Mouse (Mus musculus) embryonic facial prominence, embryonic 14.5 days (tissue): ENCODE data around the gene Sulf2. TPM values are rescaled to one million over a fixed set of nuclear protein-coding genes. Genes with fewer than 3 reads are reported as not detected.

Source experiments
- ATAC-seq: fragments of 200-750 bp; cut with Nextera tagmentation; 2 replicates; pipeline ENCODE4 v1.8.0; 2017; ENCODE audit warnings: low read depth, moderate number of reproducible peaks, moderate TSS enrichment
- DNase-seq: peaks from one replicate; pipeline ENCODE4 v3.0.0-alpha.2; 2015; ENCODE audit warnings: low spot score
- H3K27ac ChIP-seq: fragments of 300-500 bp; sonication (generic); replicated peaks from 2 replicates; pipeline ENCODE4 v1.5.1; 2014; ENCODE audit warnings: low read depth, mild to moderate bottlenecking, low read length, moderate library complexity
- H3K27me3 ChIP-seq: fragments of 300-500 bp; sonication (generic); replicated peaks from 2 replicates; pipeline ENCODE4 v1.6.1; 2014; ENCODE audit warnings: low read length; ENCODE audit not compliant: control insufficient read depth, insufficient read depth
- H3K36me3 ChIP-seq: fragments of 300-500 bp; sonication (generic); 2 replicates; pipeline ENCODE4 v1.6.1; 2014; ENCODE audit warnings: low read length, mixed read lengths; ENCODE audit not compliant: control insufficient read depth, insufficient read depth
- H3K4me1 ChIP-seq: fragments of 300-500 bp; sonication (generic); 2 replicates; pipeline ENCODE4 v1.6.1; 2014; ENCODE audit warnings: antibody characterized with exemption, low read length; ENCODE audit not compliant: control insufficient read depth, insufficient read depth
- H3K4me2 ChIP-seq: fragments of 300-500 bp; sonication (generic); 2 replicates; pipeline ENCODE4 v1.6.1; 2014; ENCODE audit warnings: low read depth, mild to moderate bottlenecking, low read length, moderate library complexity, mixed read lengths
- H3K4me3 ChIP-seq: fragments of 300-500 bp; sonication (generic); 2 replicates; pipeline ENCODE4 v1.5.1; 2014; ENCODE audit warnings: low read depth, mild to moderate bottlenecking, low read length
- H3K9ac ChIP-seq: fragments of 300-500 bp; sonication (generic); 2 replicates; pipeline ENCODE4 v1.6.1; 2014; ENCODE audit warnings: low read depth, mild to moderate bottlenecking, low read length, moderate library complexity, mixed read lengths
- H3K9me3 ChIP-seq: fragments of 300-500 bp; sonication (generic); 2 replicates; pipeline ENCODE4 v1.6.1; 2016; ENCODE audit warnings: low read length; ENCODE audit not compliant: control insufficient read depth
- WGBS: fragments of 180-500 bp; shearing (Covaris S2); extraction: QIAGEN DNeasy Blood & Tissue Kit; methylation state at CpG from one replicate; pipeline ENCODE4 v1.1.7; 2014; 5-methylcytosine and 5-hydroxymethylcytosine counted together
- polyA plus RNA-seq: library from polyadenylated mRNA; unstranded; fragments of >200 nt; fragmentation: Nextera tagmentation; extraction: Ambion mirVana; gene quantifications from 2 replicates; pipeline ENCODE4 v1.2.1, GENCODE M21; 2014

Sulf2 gene
- polyA plus RNA-seq, 1 experiment from 2014 or later: 139 TPM

GRCm38 (mm10) chr2:166034967-166035490 lies 120.4 kb downstream of the Sulf2 start:
- WGBS: 53% methylated on average over 3 of the region's 3 CpGs
- no peak overlapping the region for H3K27ac ChIP-seq
- no peak overlapping the region for H3K4me3 ChIP-seq
- ATAC-seq: no peak
- no peaks in the 10 kb centered on the region for H3K9me3 ChIP-seq
- H3K36me3 ChIP-seq: peaks cover 10% of the 10 kb centered on the region; the same call in 1 of the 2 replicates
- no peak overlapping the region for H3K4me2 ChIP-seq
- peaks cover 21% of the 10 kb centered on the region for H3K4me1 ChIP-seq
- no peak overlapping the region for H3K9ac ChIP-seq
- H3K27me3 ChIP-seq: no peaks in the 10 kb centered on the region
- DNase-seq: no peak

DNA sequence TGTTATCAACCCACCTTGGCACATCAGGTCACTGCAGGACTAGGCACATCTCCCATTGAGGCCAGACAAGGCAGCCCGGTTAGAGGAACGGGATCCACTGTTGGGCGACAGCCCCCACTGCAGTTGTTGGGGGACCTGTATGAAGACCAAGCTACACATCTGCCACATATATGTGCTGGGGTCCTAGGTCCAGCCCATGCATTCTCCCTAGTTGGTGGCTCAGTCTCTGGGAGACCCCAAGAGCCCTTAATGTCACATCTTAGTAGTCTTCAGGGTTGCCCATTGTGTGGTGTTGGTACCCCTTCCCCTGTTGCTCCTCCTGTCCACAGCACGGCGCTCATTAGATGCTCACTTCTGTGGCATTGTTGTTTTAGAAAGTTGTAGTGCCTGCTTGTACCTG lies 122.8 kb downstream of the Sulf2 start:
- ATAC-seq (no peak), DNase-seq (no peak)
- H3K4me2 ChIP-seq: no peak overlapping the region
- peaks cover 29% of the 10 kb centered on the region for H3K4me1 ChIP-seq
- no peak overlapping the region for H3K4me3 ChIP-seq
- peaks cover 10% of the 10 kb centered on the region; the same call in 1 of the 2 replicates for H3K36me3 ChIP-seq
- H3K27me3 ChIP-seq: no peaks in the 10 kb centered on the region
- no peaks in the 10 kb centered on the region for H3K9me3 ChIP-seq
- 89% methylated on average over 5 of the region's 5 CpGs for WGBS
- H3K9ac ChIP-seq: no peak overlapping the region
- no peak overlapping the region for H3K27ac ChIP-seq

- H3K27ac ChIP-seq: peak overlapping the region; percentile 88
- ATAC-seq (peak; percentile 97), DNase-seq (peak; percentile 97)
- no peaks in the 10 kb centered on the region for H3K9me3 ChIP-seq
- peaks cover 29% of the 10 kb centered on the region for H3K4me1 ChIP-seq
- H3K4me3 ChIP-seq: peak overlapping the region; percentile 14; the same call in 1 of the 2 replicates
- no peaks in the 10 kb centered on the region for H3K27me3 ChIP-seq
- H3K9ac ChIP-seq: peak overlapping the region; percentile 26; the same call in 1 of the 2 replicates
- peaks cover 7% of the 10 kb centered on the region; the same call in 1 of the 2 replicates for H3K36me3 ChIP-seq
- 13% methylated on average over 7 of the region's 7 CpGs for WGBS
- peak overlapping the region; percentile 51 for H3K4me2 ChIP-seq
These were observed 124.1 kb downstream of the Sulf2 start for GRCm38 (mm10) chr2:166031120-166031929.

DNA sequence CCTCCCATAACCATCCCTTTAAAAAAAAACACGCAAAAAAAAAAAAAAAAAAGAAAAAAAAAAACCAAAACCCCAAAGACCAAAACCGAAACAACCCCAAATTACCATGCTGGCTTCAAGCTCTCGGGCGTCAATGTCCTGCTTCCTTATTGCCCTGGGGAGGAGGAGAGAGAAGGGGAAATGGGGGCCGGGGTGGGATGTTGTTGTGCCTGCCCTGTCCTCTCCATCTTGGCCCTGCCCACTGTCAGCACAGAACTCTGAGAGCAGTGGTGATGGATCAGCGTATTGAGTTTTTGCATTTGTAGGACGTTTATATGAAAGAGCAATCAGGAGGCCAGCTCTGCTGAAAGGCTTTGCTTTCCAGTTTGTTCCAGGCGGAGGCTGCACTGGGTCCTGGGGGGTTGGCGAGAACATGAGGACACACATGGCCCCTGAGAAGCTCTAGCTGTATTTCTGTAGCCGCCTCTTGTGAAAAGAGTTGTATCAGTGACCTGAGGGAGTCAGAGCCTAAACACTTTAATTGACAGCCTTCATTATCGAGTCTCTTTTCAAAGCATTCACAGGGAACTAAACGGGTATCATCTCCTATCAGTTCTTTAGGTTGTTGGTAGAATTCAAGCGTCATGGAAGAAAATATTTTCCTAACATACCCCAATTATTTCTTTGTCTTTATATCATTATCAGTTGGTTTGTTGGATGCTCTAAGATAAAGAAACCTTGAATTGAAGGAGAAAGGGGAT lies 125.0 kb downstream of the Sulf2 start:
- peak overlapping the region; percentile 51 for H3K4me2 ChIP-seq
- no peaks in the 10 kb centered on the region; the same call in 1 of the 2 replicates for H3K36me3 ChIP-seq
- H3K27ac ChIP-seq: peak overlapping the region; percentile 88
- peak overlapping the region; percentile 14; the same call in 1 of the 2 replicates for H3K4me3 ChIP-seq
- DNase-seq: no peak
- ATAC-seq: no peak
- H3K4me1 ChIP-seq: peaks cover 29% of the 10 kb centered on the region
- WGBS: 2% methylated on average over 13 of the region's 13 CpGs
- H3K27me3 ChIP-seq: no peaks in the 10 kb centered on the region
- peak overlapping the region; percentile 16; the same call in 1 of the 2 replicates for H3K9ac ChIP-seq
- no peaks in the 10 kb centered on the region for H3K9me3 ChIP-seq

GRCm38 (mm10) chr2:166029232-166029631 lies 126.2 kb downstream of the Sulf2 start:
- no peaks in the 10 kb centered on the region for H3K27me3 ChIP-seq
- peaks cover 29% of the 10 kb centered on the region for H3K4me1 ChIP-seq
- DNase-seq: no peak
- no peak for ATAC-seq
- no peak overlapping the region for H3K4me2 ChIP-seq
- no peaks in the 10 kb centered on the region for H3K36me3 ChIP-seq
- 34% methylated on average over 4 of the region's 4 CpGs for WGBS
- H3K9me3 ChIP-seq: no peaks in the 10 kb centered on the region
- H3K27ac ChIP-seq: no peak overlapping the region
- no peak overlapping the region for H3K4me3 ChIP-seq
- H3K9ac ChIP-seq: no peak overlapping the region

DNA sequence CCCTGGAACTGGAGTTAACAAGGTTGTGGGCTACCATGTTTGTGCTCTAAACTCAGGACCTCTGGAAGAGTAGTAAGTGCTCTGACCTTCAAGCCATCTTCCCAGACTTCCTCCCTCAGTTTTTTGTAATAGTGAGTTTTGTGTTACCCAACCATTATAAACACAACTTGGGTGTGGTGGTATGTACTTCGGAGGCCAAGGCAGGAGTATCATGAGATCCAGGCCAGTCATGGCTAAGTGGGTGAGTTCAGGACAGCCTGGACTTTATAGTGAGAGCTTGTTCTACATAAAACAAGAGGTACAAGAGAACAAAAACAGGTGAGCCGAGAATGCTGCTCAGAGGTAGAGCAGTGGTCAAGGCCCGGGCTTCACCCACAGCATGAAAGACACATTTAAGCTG lies 127.6 kb downstream of the Sulf2 start:
- Histone ChIP-seq H3K4me2 (no peak overlapping the region), H3K36me3 (no peaks in the 10 kb centered on the region), H3K4me3 (no peak overlapping the region), H3K27me3 (no peaks in the 10 kb centered on the region), H3K9me3 (no peaks in the 10 kb centered on the region), H3K27ac (no peak overlapping the region), H3K4me1 (peaks cover 29% of the 10 kb centered on the region), H3K9ac (no peak overlapping the region)
- no peak for DNase-seq
- ATAC-seq: no peak
- WGBS: 85% methylated on average over 3 of the region's 3 CpGs

- WGBS: 78% methylated on average over 5 of the region's 5 CpGs
- ATAC-seq: no peak
- no peak overlapping the region for H3K9ac ChIP-seq
These were observed 129.5 kb downstream of the Sulf2 start for GRCm38 (mm10) chr2:166025943-166026342.

DNA sequence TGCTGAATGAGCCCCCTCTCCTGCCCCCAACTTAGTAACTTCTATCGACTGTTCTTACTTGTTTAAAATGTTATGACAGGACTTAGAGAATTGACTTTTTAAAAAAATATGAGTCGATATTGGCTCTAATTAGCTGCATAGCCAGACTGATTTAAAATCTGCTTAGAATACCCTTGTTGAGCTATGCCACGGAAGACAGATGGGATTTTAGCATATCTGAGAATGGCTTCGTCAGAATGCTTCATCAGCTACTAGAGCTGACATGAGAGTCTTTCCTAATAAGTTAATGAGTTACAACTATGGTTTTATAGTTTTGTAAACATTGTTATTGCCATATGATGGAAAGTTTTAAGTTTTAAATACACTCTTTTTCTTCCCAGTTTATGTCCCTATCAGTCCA lies 130.8 kb downstream of the Sulf2 start:
- Histone ChIP-seq H3K9ac (no peak overlapping the region), H3K27ac (no peak overlapping the region), H3K4me2 (no peak overlapping the region), H3K4me1 (peaks cover 21% of the 10 kb centered on the region), H3K27me3 (no peaks in the 10 kb centered on the region), H3K4me3 (no peak overlapping the region), H3K36me3 (no peaks in the 10 kb centered on the region), H3K9me3 (no peaks in the 10 kb centered on the region)
- ATAC-seq: no peak
- 80% methylated on average over 4 of the region's 4 CpGs for WGBS
- DNase-seq: no peak

More at GRCm38 (mm10) chr2:166025943-166026342, 129.5 kb downstream of the Sulf2 start:
- H3K4me1 ChIP-seq: peaks cover 29% of the 10 kb centered on the region
- no peaks in the 10 kb centered on the region for H3K36me3 ChIP-seq
- H3K9me3 ChIP-seq: no peaks in the 10 kb centered on the region
- no peak overlapping the region for H3K4me3 ChIP-seq
- H3K4me2 ChIP-seq: no peak overlapping the region
- DNase-seq: no peak
- H3K27me3 ChIP-seq: no peaks in the 10 kb centered on the region
- H3K27ac ChIP-seq: no peak overlapping the region
